Mouse (Mus musculus) CH12.LX (cell line): ENCODE results near the gene Tdrd9. TPM values are rescaled to one million over a fixed set of nuclear protein-coding genes. Genes with fewer than 3 reads are reported as not detected.

Experiments used
- DNase-seq: peaks from one replicate; pipeline ENCODE4 v3.0.0-alpha.2; 2013; ENCODE audit errors: extremely low read depth
- H3K27ac ChIP-seq: 2 replicates; pipeline ENCODE4 v1.5.1; 2012; ENCODE audit warnings: low read depth, mild to moderate bottlenecking, control low read depth, moderate library complexity; ENCODE audit not compliant: insufficient read depth
- H3K27me3 ChIP-seq: replicated peaks from 2 replicates; pipeline ENCODE3; 2012; ENCODE audit warnings: inconsistent platforms
- H3K36me3 ChIP-seq, 2 experiments: replicated peaks in 1 of 2; 2 replicates each; pipeline versions ENCODE3 to v1.6.1; 2012; ENCODE audit warnings: inconsistent platforms in 1 of 2, low read length in 1 of 2, mild to moderate bottlenecking in 1 of 2, mixed read lengths in 1 of 2, moderate library complexity in 1 of 2; ENCODE audit not compliant: control insufficient read depth in 1 of 2, insufficient read depth in 1 of 2
- H3K4me1 ChIP-seq, 2 experiments: 2 replicates each; pipeline ENCODE4 v1.6.1; 2012; ENCODE audit warnings: inconsistent platforms in 1 of 2, moderate library complexity in 1 of 2; ENCODE audit not compliant: insufficient read depth in 2 of 2, control insufficient read depth in 1 of 2
- H3K4me2 ChIP-seq: 2 replicates; pipeline ENCODE4 v1.6.1; 2012; ENCODE audit warnings: low read depth, mild to moderate bottlenecking, control low read depth; ENCODE audit not compliant: poor library complexity, insufficient read depth, severe bottlenecking
- H3K4me3 ChIP-seq, 3 experiments: fragments of 150-350 bp in 1 of 3; sonication (generic) in 1 of 3; replicated peaks in 1 of 3; 2 replicates each; pipeline versions ENCODE3 to v1.5.1; 2011 to 2012; ENCODE audit warnings: low read depth in 2 of 3, low read length in 2 of 3, mild to moderate bottlenecking in 2 of 3, moderate library complexity in 2 of 3, control low read depth in 1 of 3, improper control_type of control experiment in 1 of 3, inconsistent platforms in 1 of 3, mixed read lengths in 1 of 3; ENCODE audit not compliant: poor library complexity in 1 of 3
- H3K79me2 ChIP-seq: replicated peaks from 2 replicates; pipeline ENCODE4 v1.6.1; 2012; ENCODE audit warnings: mild to moderate bottlenecking, moderate library complexity; ENCODE audit not compliant: control insufficient read depth, poor library complexity, insufficient read depth, severe bottlenecking; ENCODE audit errors: extremely low read depth
- H3K9ac ChIP-seq: 2 replicates; pipeline ENCODE4 v1.6.1; 2012; ENCODE audit warnings: low read depth, mild to moderate bottlenecking, control low read depth, moderate library complexity; ENCODE audit not compliant: insufficient read depth
- H3K9me3 ChIP-seq: replicated peaks from 2 replicates; pipeline ENCODE3; 2012; ENCODE audit warnings: low read length, inconsistent platforms, mixed read lengths
- BHLHE40 ChIP-seq: IDR thresholded peaks from 2 replicates; pipeline ENCODE4 v1.6.1; 2011; ENCODE audit warnings: mild to moderate bottlenecking, low read depth, low read length, improper control_type of control experiment
- CHD1 ChIP-seq: IDR thresholded peaks from 2 replicates; pipeline ENCODE4 v1.6.1; 2012; ENCODE audit warnings: low read depth, low read length, improper control_type of control experiment, inconsistent platforms
- CHD2 ChIP-seq: IDR thresholded peaks from 2 replicates; pipeline ENCODE4 v1.6.1; 2011; ENCODE audit warnings: low read length, improper control_type of control experiment
- E2F4 ChIP-seq: IDR thresholded peaks from 2 replicates; pipeline ENCODE4 v1.6.1; 2011; ENCODE audit warnings: low read depth, low read length, improper control_type of control experiment; ENCODE audit not compliant: insufficient replicate concordance
- ELF1 ChIP-seq: IDR thresholded peaks from 2 replicates; pipeline ENCODE4 v1.6.1; 2014; ENCODE audit warnings: low read depth, mild to moderate bottlenecking, inconsistent platforms, low read length, improper control_type of control experiment
- HCFC1 ChIP-seq: IDR thresholded peaks from 2 replicates; pipeline ENCODE4 v1.6.1; 2012; ENCODE audit warnings: low read depth, mild to moderate bottlenecking, inconsistent platforms, low read length, improper control_type of control experiment
- IRF4 ChIP-seq: IDR thresholded peaks from 2 replicates; pipeline ENCODE4 v1.6.1; 2014; ENCODE audit warnings: low read depth, mild to moderate bottlenecking, inconsistent platforms, low read length, improper control_type of control experiment
- JUND ChIP-seq: conservative IDR thresholded peaks from 2 replicates; pipeline ENCODE4 v1.6.1; 2011; ENCODE audit warnings: low read depth, low read length, improper control_type of control experiment
- MAZ ChIP-seq: IDR thresholded peaks from 2 replicates; pipeline ENCODE4 v1.6.1; 2012; ENCODE audit warnings: low read depth, mild to moderate bottlenecking, inconsistent platforms, low read length, improper control_type of control experiment, moderate library complexity
- MEF2A ChIP-seq: IDR thresholded peaks from 2 replicates; pipeline ENCODE4 v1.6.1; 2014; ENCODE audit warnings: low read depth, mild to moderate bottlenecking, inconsistent platforms, low read length, improper control_type of control experiment, borderline replicate concordance
- MXI1 ChIP-seq: IDR thresholded peaks from 2 replicates; pipeline ENCODE4 v1.6.1; 2011; ENCODE audit warnings: mild to moderate bottlenecking, low read depth, low read length, improper control_type of control experiment
- NELFE ChIP-seq: IDR thresholded peaks from 2 replicates; pipeline ENCODE4 v1.6.1; 2011; ENCODE audit warnings: low read depth, low read length, improper control_type of control experiment
- NRF1 ChIP-seq: IDR thresholded peaks from 2 replicates; pipeline ENCODE4 v1.6.1; 2014; ENCODE audit warnings: low read depth, mild to moderate bottlenecking, inconsistent platforms, low read length, improper control_type of control experiment, moderate library complexity
- PAX5 ChIP-seq: IDR thresholded peaks from 2 replicates; pipeline ENCODE4 v1.6.1; 2012; ENCODE audit warnings: low read length, inconsistent platforms, mixed read lengths
- POLR2A ChIP-seq: IDR thresholded peaks from 2 replicates; pipeline ENCODE4 v1.6.1; 2011; ENCODE audit warnings: low read depth, mild to moderate bottlenecking, improper control_type of control experiment, low read length
- RCOR1 ChIP-seq: conservative IDR thresholded peaks from 2 replicates; pipeline ENCODE4 v1.6.1; 2012; ENCODE audit warnings: low read depth, mild to moderate bottlenecking, inconsistent platforms, low read length, improper control_type of control experiment
- SIN3A ChIP-seq: IDR thresholded peaks from 2 replicates; pipeline ENCODE4 v1.6.1; 2012; ENCODE audit warnings: low read length, improper control_type of control experiment, inconsistent platforms
- SMC3 ChIP-seq: IDR thresholded peaks from 2 replicates; pipeline ENCODE4 v1.6.1; 2011; ENCODE audit warnings: low read depth, low read length, improper control_type of control experiment
- UBTF ChIP-seq: IDR thresholded peaks from 2 replicates; pipeline ENCODE4 v1.6.1; 2012; ENCODE audit warnings: low read depth, mild to moderate bottlenecking, inconsistent platforms, low read length, improper control_type of control experiment, moderate library complexity
- ZC3H11A ChIP-seq: IDR thresholded peaks from 2 replicates; pipeline ENCODE4 v1.6.1; 2012; ENCODE audit warnings: low read depth, mild to moderate bottlenecking, inconsistent platforms, low read length, improper control_type of control experiment
- ZKSCAN1 ChIP-seq: IDR thresholded peaks from 2 replicates; pipeline ENCODE4 v1.6.1; 2012; ENCODE audit warnings: low read depth, inconsistent platforms, low read length, improper control_type of control experiment, borderline replicate concordance
- ZNF384 ChIP-seq: IDR thresholded peaks from 2 replicates; pipeline ENCODE4 v1.6.1; 2012; ENCODE audit warnings: low read depth, low read length, improper control_type of control experiment, inconsistent platforms
- dilution Hi-C: fragments of 300-500 bp; cut with MboI; formaldehyde crosslinking; loops from 2 replicates; pipeline ENCODE4 v1.14.3; 2020; ENCODE audit warnings: low sequenced_read_pairs; ENCODE audit not compliant: extremely low pct_unique_long_range_greater_than_20kb, extremely low pct_ligation_motif_present
- in situ Hi-C: fragments of 300-500 bp; cut with MboI; formaldehyde crosslinking; loops from 3 replicates; pipeline ENCODE4 v1.14.3; 2019; ENCODE audit warnings: low sequenced_read_pairs, low pct_ligation_motif_present, low pct_unique_long_range_greater_than_20kb, mixed read lengths
- polyA plus RNA-seq: library from polyadenylated mRNA; unstranded; fragments of >175 nt; gene quantifications from 2 replicates; pipeline ENCODE4 v1.2.1, GENCODE M21; 2012; ENCODE audit warnings: low read depth; ENCODE audit not compliant: insufficient read length
- total RNA-seq, 2 experiments: library from RNA; depleted of rRNA; stranded (reverse); fragments of 300-350 nt in 1 of 2; fragments of >200 nt in 1 of 2; gene quantifications; 2 replicates each; pipeline ENCODE4 v1.2.3; 2012 to 2014

Tdrd9 gene
- total and polyA plus RNA-seq, 3 experiments = not detected

DNA sequence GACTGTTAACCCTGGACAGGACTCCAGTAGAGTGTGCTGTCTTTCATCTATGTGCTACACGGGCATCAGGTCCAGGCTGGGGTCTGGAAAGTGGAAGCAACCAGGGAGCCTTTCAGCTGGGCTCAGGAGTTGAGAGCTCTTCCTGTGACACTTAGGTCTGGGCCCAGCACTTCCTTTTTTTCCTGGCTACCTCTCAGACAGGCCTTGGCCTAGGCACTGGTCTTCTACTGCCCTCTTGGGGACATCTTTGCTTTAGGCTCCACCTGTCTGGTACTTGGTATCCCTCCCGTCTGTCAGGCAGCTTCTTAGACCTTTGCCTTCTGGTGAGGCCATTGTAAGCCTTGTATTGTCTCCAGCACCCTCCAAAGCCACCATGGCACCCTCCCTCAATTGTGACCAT, 24.6 kb upstream of the Tdrd9 start (continued):
- TF ChIP-seq IRF4 = no peak
- no peak for TF ChIP-seq NELFE
- no peak for TF ChIP-seq E2F4
- no peak for TF ChIP-seq PAX5
- TF ChIP-seq ZC3H11A = peak; percentile 62
- TF ChIP-seq UBTF = no peak
- TF ChIP-seq NRF1 = no peak
- no peak for TF ChIP-seq RCOR1
- no peak for TF ChIP-seq MXI1
- TF ChIP-seq ELF1 = peak; percentile 73
- no peak for TF ChIP-seq JUND
- peak; percentile 38; the same call in 1 of the 2 replicates for TF ChIP-seq HCFC1

DNA sequence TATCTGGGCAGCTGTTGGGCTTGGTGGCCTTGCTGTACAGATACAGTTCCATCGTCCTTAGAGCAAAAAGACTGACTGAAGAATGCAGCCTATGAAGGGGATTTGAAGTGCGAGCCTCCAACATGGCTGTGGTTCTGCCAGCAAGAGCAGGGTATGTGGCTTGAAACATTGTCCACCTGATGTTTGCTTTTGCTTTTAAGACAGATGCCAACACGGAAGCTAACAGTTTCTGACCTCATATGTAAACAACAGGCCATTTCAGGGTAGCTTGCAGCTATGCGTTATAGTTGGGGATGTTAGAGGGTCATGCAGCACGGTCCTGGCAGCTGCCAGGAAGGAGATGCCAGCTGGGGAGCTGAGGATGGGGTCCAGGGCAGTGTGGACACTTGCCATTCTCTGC, 20.9 kb upstream of the Tdrd9 start:
- Histone ChIP-seq H3K9me3 (no peaks in the 10 kb centered on the region), H3K79me2 (no peaks in the 10 kb centered on the region), H3K4me1 (peaks cover 2 to 12% of the 10 kb centered on the region in 2 experiments; a peak in 3 of 4 replicates), H3K27ac (no peak overlapping the region), H3K9ac (no peak overlapping the region), H3K4me2 (no peak overlapping the region), H3K27me3 (no peaks in the 10 kb centered on the region), H3K36me3 (no peaks in the 10 kb centered on the region), H3K4me3 (no peak overlapping the region)
- no peak for TF ChIP-seq CHD1
- TF ChIP-seq ZC3H11A = no peak
- TF ChIP-seq ZKSCAN1 = no peak
- no peak for TF ChIP-seq POLR2A
- TF ChIP-seq MEF2A = no peak
- no peak for TF ChIP-seq ZNF384
- no peak for TF ChIP-seq SIN3A
- TF ChIP-seq SMC3 = no peak
- TF ChIP-seq IRF4 = no peak
- no peak for TF ChIP-seq MAZ
- no peak for TF ChIP-seq BHLHE40
- no peak for TF ChIP-seq CHD2
- dilution Hi-C loops (no loop called here), in situ Hi-C loops (loop anchor here (5.0 to 10.0 kb wide), 2 partner anchors 208 to 296 kb away; no protein-coding TSS in a partner anchor)
- no peak for DNase-seq
